Mouse (Mus musculus): ENCODE measurements around the gene Nradd.

Nradd gene

DNA sequence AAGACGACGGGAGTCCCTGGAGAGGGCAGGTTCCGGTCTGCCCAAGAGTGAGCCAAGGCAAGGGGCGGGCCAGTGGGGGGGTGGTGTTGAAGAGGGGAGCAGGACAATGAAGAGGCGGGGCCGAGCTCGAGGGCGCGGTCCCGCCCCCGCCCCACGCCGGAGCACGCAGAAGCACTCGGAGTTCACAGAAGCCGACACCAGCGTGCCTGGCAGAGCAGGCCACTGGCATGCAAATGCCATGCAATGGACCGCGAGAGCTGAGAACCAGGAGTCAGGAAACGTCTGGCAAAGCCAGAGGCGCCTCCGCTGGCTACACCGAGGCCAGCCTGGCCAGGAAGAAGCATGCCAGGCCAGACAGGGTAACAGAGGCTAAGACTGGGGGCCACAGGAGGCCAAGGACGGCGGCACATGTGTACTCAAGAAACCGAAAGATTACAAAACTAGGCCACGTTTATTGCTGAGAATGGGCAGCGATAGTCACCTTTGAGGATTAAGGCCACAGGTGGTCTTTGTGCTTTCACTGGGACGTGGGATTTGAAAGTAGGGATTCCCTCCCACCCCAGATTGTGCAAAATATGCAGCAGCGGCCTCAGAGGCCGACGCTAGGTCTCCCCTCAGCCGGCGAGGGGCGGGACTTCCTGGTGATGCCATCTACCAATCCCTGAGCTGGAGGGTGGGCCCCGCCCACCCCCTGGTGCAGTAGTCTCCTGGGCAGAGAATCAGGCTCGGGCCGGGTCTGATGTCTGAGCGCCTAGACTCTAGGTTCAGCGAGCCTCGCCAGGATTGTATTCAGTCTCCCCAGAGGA, at the start of gene Nradd:
Gene Nradd, minus strand, starts transcription at position 92 of the 806 bp plus-strand sequence.
- peak; percentile 90 to 94 for DNase-seq

DNA sequence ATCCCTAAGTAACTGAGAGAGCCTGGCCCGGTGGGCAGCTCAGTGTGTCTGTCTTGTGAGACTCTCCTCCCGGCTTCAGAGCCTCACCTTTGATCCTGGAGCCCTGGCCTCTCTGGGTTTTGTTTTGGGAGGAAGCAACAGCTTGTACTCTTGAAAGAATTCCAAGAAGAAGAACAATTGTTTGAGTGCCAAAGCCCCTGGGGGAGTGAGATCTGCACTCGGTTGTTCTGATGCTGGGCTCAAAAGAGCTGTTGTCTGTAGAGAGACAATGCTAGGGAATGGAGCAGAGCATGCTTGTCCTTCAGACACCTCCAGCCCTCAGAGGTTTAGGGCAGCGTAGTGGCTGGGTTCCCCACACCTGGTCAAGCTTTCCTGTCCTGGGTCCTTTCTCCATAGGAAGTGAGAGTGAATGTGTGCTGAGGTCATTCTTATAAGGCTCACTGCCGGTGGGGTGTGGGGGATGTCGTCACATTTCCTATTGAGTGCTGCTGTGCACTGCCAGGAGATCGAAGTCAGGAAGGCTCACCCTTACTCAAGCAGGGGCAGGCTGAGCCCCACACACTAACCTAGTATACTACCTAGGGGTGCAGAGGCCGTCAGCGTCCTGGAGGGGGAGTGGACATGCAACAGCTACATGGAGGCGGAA, 49.0 kb upstream of the Nradd start:
- peak in 1 of 2 experiments; percentile 26 for DNase-seq

- DNase-seq: peak in 1 of 2 experiments; percentile 67
Observed at GRCm38 (mm10) chr9:110672462-110673106, 48.3 kb upstream of the Nradd start.

- DNase-seq: no peak
Observed at GRCm38 (mm10) chr9:110669785-110670184, 45.5 kb upstream of the Nradd start.

- DNase-seq: peak in 1 of 2 experiments; percentile 40
Observed at GRCm38 (mm10) chr9:110668601-110669293, 44.5 kb upstream of the Nradd start.

DNA sequence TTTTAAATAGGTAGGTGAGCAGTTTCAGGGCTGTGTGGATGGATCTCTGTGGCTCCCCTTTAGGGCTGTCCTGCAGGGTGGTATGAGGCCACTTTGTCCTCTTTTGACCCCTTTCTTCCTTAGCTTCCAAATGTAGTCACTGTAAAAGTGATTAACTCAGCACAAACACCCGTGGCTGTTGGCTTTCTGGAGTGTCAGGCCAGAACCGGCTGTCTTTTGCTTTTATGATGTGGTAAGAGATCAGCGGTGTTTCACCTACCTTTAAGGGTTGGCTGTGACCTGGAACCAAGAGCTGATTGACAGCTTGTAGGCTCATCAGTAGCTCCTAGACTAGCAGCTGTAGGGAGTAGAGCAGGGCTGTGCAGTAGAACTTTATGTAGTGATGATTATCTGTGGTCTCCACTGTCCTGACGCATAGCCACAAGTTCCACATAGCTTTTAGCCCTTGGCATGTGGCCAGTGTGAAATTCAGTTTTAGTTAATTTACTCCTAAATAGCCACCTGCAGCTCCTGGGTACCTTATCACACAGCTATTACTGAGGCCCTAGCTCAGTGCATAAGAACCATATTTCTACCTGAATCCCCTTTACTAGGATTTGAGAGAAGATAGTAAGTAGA, 43.1 kb upstream of the Nradd start:
- no peak for DNase-seq

DNA sequence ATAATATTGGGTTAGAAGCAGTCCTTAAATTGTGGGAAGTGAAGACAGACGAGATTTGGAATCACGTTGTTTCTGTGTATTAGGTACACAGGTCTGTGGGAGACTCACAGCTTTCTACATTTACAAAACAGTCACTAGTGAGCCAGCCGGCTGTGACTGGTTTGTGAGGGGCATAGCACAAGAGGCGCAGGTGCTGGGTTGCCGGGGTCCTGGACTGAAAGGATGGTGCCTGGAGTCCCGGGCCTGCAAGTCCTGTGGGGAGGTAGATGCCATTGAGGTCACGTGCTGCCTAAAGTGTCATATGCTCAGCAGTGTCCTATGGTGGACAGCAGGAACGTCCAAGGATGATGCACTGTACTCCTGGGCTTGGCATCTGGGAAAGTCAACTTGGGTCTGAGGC, 42.1 kb upstream of the Nradd start:
- no peak for DNase-seq

DNA sequence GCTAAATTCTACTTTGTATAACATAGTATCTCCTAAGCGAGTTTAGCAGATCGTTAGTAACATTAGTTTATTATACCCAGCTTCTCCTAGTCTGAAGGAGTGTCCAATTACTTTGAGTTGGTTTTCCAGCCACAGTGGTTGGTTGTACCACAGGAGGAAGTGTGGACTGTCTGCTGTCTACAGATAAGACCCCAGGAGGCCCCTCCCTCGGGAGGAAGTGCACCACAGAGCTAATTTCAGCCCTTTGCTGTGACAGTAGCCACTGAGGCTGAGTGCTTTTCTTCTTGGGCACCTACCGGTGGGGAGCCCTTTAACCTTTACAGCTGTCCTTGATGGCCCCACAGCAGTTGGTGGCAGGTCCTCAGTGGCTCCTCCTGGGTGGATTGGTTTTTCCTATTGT, 41.7 kb upstream of the Nradd start:
- peak; percentile 64 to 75 for DNase-seq

DNA sequence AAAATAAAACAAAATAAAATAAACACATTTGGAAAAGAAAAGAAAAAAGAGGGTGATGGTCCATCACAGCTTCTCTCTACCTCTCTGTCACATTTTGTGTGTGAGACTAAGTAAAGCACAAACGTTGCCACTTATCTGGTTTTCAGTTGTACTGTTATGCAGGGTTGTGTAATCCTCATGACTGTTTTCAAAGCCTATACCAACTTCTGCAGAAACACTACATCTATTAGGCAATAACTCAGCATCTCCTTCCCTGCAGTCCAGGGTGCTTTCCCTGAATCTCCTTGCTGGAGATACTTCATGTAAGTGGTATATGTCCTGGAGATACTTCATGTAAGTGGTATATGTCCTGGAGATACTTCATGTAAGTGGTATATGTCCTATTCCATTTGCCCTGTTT, 38.6 kb upstream of the Nradd start:
- DNase-seq: no peak

- DNase-seq: no peak
Observed at GRCm38 (mm10) chr9:110660856-110661612, 36.8 kb upstream of the Nradd start.

DNA sequence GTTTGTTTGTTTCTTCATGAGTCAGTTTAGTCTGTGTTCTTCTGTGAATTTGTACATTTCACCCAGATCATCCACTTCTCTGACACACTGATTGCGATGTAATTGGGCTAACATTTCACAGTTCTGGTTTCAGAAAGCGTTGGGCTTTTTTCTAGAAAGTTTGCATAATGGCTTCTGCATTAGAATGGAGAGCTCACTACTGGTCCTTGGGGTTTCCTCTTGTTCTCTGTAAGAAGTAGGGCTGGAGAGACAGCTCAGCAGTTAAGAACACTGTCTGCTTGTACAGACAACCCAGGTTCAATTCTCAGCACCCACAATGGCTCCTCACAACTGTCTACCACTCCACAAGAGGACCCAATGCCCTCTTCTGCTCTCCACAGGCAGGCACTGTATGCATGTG, 36.0 kb upstream of the Nradd start:
- DNase-seq: no peak

GRCm38 (mm10) chr9:110659521-110659920, 35.3 kb upstream of the Nradd start:
- no peak for DNase-seq

GRCm38 (mm10) chr9:110657474-110658078, 33.3 kb upstream of the Nradd start:
- DNase-seq: peak; percentile 50 to 58

DNA sequence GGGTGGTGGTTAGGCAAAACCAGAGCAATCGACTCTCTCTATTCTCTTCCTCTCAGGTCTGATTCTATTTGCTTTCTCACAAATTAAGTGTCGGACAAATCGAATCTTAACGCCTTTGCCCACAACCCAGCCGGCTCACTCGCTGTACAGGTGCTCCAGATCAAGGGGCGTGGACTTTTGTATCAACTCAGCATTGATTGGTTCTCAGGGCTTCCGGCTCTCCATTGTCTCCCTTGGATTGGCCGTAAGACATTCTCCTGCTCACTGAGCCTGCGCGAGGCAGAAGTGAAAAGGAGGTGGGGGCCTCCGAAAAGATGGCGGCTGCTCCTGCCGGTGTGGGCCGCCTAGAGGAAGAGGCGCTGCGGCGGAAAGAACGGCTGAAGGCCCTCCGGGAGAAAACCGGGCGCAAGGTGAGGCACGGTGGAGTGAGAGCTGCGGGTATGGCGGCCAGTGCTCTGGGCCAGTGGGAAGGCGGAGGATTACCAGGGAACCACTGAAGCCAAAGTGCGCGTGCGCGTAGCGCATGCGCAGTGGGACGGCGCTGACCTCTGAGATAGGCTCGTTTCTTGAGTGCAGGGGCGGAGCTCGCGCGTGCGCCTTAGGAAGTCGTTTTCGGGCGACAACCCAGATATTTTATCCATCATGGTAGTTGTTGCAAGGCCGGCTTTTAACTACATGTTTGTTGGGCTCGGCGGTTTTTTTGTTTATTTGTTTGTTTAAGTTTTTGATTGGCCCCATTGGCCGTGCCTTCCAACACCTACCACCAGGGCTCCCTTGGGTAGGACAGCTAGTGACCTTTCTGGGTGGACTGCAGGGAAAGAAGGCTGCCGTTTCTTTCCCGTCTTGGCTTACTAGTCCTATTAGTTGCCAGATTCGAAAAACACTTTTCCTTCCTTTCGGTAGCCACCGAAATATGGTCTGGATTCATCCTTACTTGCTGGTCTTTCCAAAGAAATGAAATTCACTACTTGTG, 32.3 kb upstream of the Nradd start, which contains the start of gene Ccdc12:
Gene Ccdc12, plus strand, starts transcription at position 255 of the 973 bp plus-strand sequence.
- DNase-seq: peak; percentile 95 to 96

- peak in 1 of 2 experiments; percentile 23 for DNase-seq
Observed at GRCm38 (mm10) chr9:110655651-110656007, 31.4 kb upstream of the Nradd start.

DNA sequence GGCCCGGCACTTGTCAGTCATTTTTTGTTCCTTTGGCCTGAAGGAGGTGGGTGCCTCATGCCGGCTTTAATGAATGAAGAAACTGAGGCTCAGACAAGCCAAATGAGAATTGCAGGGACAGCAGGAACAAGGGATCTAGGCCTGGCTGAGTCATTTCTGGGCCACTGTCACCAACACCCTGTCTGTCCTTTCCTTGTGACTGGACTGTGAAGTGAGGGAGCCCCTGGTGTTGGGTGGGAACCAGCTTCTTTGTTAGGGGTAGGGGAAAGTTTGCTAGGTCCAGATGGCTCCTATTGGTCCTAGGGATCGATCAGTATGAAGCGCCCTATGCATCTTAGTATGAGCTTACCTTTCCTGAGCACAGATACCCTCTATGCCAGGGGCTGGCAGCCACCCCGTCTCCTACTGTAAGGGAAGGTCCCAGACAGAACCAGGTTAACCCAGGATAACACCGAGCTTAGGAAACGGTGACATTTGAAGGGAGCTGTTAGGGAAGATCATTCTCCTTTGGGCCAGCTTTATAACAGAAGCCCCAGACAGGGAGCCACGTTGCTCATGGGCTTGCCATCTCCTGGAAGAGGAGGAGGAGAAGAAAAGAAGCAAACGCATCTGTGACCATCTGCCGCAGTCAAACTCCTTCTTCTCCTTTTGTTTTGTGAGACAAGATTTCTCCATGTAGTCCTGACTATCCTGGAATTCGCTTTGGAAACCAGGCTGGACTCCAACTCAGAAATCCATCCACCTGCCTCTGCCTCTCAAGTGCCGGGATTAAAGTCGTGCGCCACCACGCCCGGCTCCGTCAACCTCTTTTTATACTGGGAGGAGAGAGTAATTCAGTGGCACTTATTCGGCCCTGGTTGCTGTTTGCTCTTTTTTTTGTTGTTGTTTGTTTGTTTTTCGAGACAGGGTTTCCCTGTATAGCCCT, 30.7 kb upstream of the Nradd start:
- DNase-seq: no peak

- peak; percentile 96 to 98 for DNase-seq
Observed at GRCm38 (mm10) chr9:110653655-110654461, 29.6 kb upstream of the Nradd start, which contains the start of gene Nbeal2. Gene Nbeal2 (minus strand): TSS chr9:110654161.
